In genomic region chr5:4805228-4805627, GRCm38 (mm10) we compare ENCODE assay signal across 22 mouse cellular contexts. TPM values are rescaled to one million over a fixed set of nuclear protein-coding genes. Genes with fewer than 3 reads are reported as not detected.
DNase-seq lines count a peak whose midpoint lies in the region; ATAC-seq and TF ChIP-seq lines count a peak whose summit lies in the region.
"Had no signal": no experiment of that assay in that cellular context is flagged by ENCODE, and none has a peak within 500 bp of the region (broad histone marks: within the 10 kb centered on the region; RNA-seq: fewer than 3 reads in every experiment).

No protein-coding gene starts in this region.

- H3K27ac ChIP-seq in embryonic facial prominence, embryonic 12.5 days = peak overlapping the region; percentile 18; the same call in 1 of the 2 replicates
- H3K27ac ChIP-seq in kidney, postnatal 0 days = no peak overlapping the region
- H3K27ac ChIP-seq in limb, embryonic 12.5 days = peak overlapping the region; percentile 14; the same call in 1 of the 2 replicates
- H3K27ac ChIP-seq: heart, embryonic 15.5 days; liver, embryonic 12.5 days; stomach, postnatal 0 days had no signal

- whole genome bisulfite sequencing in embryonic facial prominence, embryonic 12.5 days = 23% methylated on average over 4 of the region's 4 CpGs
- WGBS in kidney, postnatal 0 days = 49% methylated on average over 4 of the region's 4 CpGs
- 33% methylated on average over 4 of the region's 4 CpGs for WGBS in limb, embryonic 12.5 days

- no peak for ATAC-seq in embryonic facial prominence, embryonic 12.5 days (ENCODE audit: insufficient number of reproducible peaks, insufficient read depth, low FRiP score, low TSS enrichment)
- ATAC-seq in kidney, postnatal 0 days (replicated peaks; ENCODE audit: low FRiP score, low read depth) = peak; percentile 59; the same call in 1 of the 2 replicates
- ATAC-seq in limb, embryonic 12.5 days (ENCODE audit: insufficient number of reproducible peaks, insufficient read depth, low FRiP score, low TSS enrichment, low read depth) = no peak
- ATAC-seq: CD4-positive, CD25-positive, alpha-beta regulatory T cell, adult 4 months; forebrain, embryonic 14.5 days; liver, embryonic 12.5 days; Patski had no signal

- no peak overlapping the region for H3K4me3 ChIP-seq in embryonic facial prominence, embryonic 12.5 days
- no peak overlapping the region for H3K4me3 ChIP-seq in kidney, postnatal 0 days (replicated peaks; ENCODE audit: low read depth, low read length)
- H3K4me3 ChIP-seq in limb, embryonic 12.5 days (replicated peaks) = no peak overlapping the region
- H3K4me3 ChIP-seq: heart, embryonic 15.5 days; liver, embryonic 12.5 days; megakaryocyte, embryonic 14.5 days had no signal

- H3K27me3 ChIP-seq in embryonic facial prominence, embryonic 12.5 days = no peaks in the 10 kb centered on the region
- no peaks in the 10 kb centered on the region for H3K27me3 ChIP-seq in kidney, postnatal 0 days (ENCODE audit: insufficient read depth, low read length)
- no peaks in the 10 kb centered on the region for H3K27me3 ChIP-seq in limb, embryonic 12.5 days
- H3K27me3 ChIP-seq: heart, embryonic 15.5 days; liver, embryonic 12.5 days; megakaryocyte, embryonic 14.5 days; Patski had no signal

- H3K9me3 ChIP-seq in embryonic facial prominence, embryonic 12.5 days = no peaks in the 10 kb centered on the region
- H3K9me3 ChIP-seq in kidney, postnatal 0 days (replicated peaks; ENCODE audit: low read length) = no peaks in the 10 kb centered on the region
- no peaks in the 10 kb centered on the region for H3K9me3 ChIP-seq in limb, embryonic 12.5 days
- H3K9me3 ChIP-seq: heart, embryonic 15.5 days; liver, embryonic 12.5 days; megakaryocyte, embryonic 14.5 days had no signal

- peaks cover 26% of the 10 kb centered on the region for H3K4me1 ChIP-seq in embryonic facial prominence, embryonic 12.5 days
- no peaks in the 10 kb centered on the region for H3K4me1 ChIP-seq in kidney, postnatal 0 days (replicated peaks; ENCODE audit: insufficient read depth, low read length)
- peaks cover 24% of the 10 kb centered on the region for H3K4me1 ChIP-seq in limb, embryonic 12.5 days (replicated peaks)
- H3K4me1 ChIP-seq: heart, embryonic 15.5 days; liver, embryonic 12.5 days; megakaryocyte, embryonic 14.5 days had no signal

- peak; percentile 40 for DNase-seq in embryo, embryonic 10.5 days (ENCODE audit: low spot score)
- no peak for DNase-seq in embryo, embryonic 10 days (ENCODE audit: low spot score)
- DNase-seq in kidney, postnatal 0 days (ENCODE audit: low spot score) = no peak
- no peak for DNase-seq in frontal cortex, postnatal 14 days (ENCODE audit: low spot score in 2 of 2)
- DNase-seq in right cerebral cortex, postnatal 14 days = no peak
- no peak for DNase-seq in ovary, postnatal 14 days (ENCODE audit: low spot score)
- DNase-seq: adrenal gland, postnatal 10 days; cerebellum, adult 9-10 months; gastrocnemius, postnatal 25 days; layer of hippocampus, postnatal 36 days; left cerebral cortex, postnatal 4 days; lung, adult 2 months; retina, postnatal 1 day had no signal

- no peak for TF ChIP-seq CTCF in kidney, postnatal 0 days (IDR thresholded peaks at IDR 0.05; ENCODE audit: low read depth)

- H3K9ac ChIP-seq in embryonic facial prominence, embryonic 12.5 days = no peak overlapping the region
- H3K9ac ChIP-seq in kidney, postnatal 0 days (ENCODE audit: low read depth, low read length) = no peak overlapping the region
- H3K9ac ChIP-seq in limb, embryonic 12.5 days (replicated peaks) = no peak overlapping the region
- H3K9ac ChIP-seq: heart, embryonic 15.5 days; liver, embryonic 12.5 days had no signal

- H3K36me3 ChIP-seq in embryonic facial prominence, embryonic 12.5 days = no peaks in the 10 kb centered on the region
- no peaks in the 10 kb centered on the region for H3K36me3 ChIP-seq in kidney, postnatal 0 days (ENCODE audit: insufficient read depth, low read length)
- H3K36me3 ChIP-seq in limb, embryonic 12.5 days = no peaks in the 10 kb centered on the region
- H3K36me3 ChIP-seq: liver, embryonic 12.5 days had no signal

- no peak overlapping the region for H3K4me2 ChIP-seq in embryonic facial prominence, embryonic 12.5 days (replicated peaks)
- H3K4me2 ChIP-seq in kidney, postnatal 0 days (ENCODE audit: low read length) = no peak overlapping the region
- no peak overlapping the region for H3K4me2 ChIP-seq in limb, embryonic 12.5 days
- H3K4me2 ChIP-seq: heart, embryonic 15.5 days; liver, embryonic 12.5 days had no signal

RNA-seq across cellular contexts. Expression of gene Fzd1, which starts 47.4 kb away (rescaled TPM):
- 50.7 and 55.7 TPM in 2 replicates for polyA plus RNA-seq in embryonic facial prominence, embryonic 12.5 days (2016; fragmentation: Nextera tagmentation; extraction: Ambion mirVana)
- 35.6 and 41.8 TPM in 2 replicates for polyA plus RNA-seq in kidney, postnatal 0 days (2015; fragmentation: Nextera tagmentation; extraction: Ambion mirVana)
- 34.1 and 39.0 TPM in 2 replicates for polyA plus RNA-seq in limb, embryonic 12.5 days (2016; fragmentation: Nextera tagmentation; extraction: Ambion mirVana)
- polyA plus RNA-seq: CD4-positive, CD25-positive, alpha-beta regulatory T cell, adult 4 months had no signal
